Mouse (Mus musculus) midbrain, embryonic 14.5 days (tissue): ENCODE data around the gene Umad1. TPM values are rescaled to one million over a fixed set of nuclear protein-coding genes. Genes with fewer than 3 reads are reported as not detected.

Experiments used
- ATAC-seq: fragments of 200-750 bp; cut with Nextera tagmentation; 2 replicates; pipeline ENCODE4 v1.8.0; 2017; ENCODE audit warnings: moderate number of reproducible peaks, moderate library complexity; ENCODE audit not compliant: low FRiP score, low TSS enrichment
- DNase-seq: peaks from one replicate; pipeline ENCODE4 v3.0.0-alpha.2; 2015
- H3K27ac ChIP-seq: fragments of 300-500 bp; sonication (generic); replicated peaks from 2 replicates; pipeline ENCODE4 v1.5.1; 2014; ENCODE audit warnings: mild to moderate bottlenecking, low read depth, low read length, moderate library complexity
- H3K27me3 ChIP-seq: fragments of 300-500 bp; sonication (generic); 2 replicates; pipeline ENCODE4 v1.6.1; 2014; ENCODE audit warnings: low read length, control low read depth, mixed read lengths; ENCODE audit not compliant: control insufficient read depth, insufficient read depth
- H3K36me3 ChIP-seq: fragments of 300-500 bp; sonication (generic); 2 replicates; pipeline ENCODE4 v1.6.1; 2014; ENCODE audit warnings: low read length, control low read depth; ENCODE audit not compliant: control insufficient read depth, insufficient read depth
- H3K4me1 ChIP-seq: fragments of 300-500 bp; sonication (generic); 2 replicates; pipeline ENCODE4 v1.6.1; 2014; ENCODE audit warnings: mild to moderate bottlenecking, antibody characterized with exemption, low read length, control low read depth; ENCODE audit not compliant: control insufficient read depth, insufficient read depth
- H3K4me2 ChIP-seq: fragments of 300-500 bp; sonication (generic); 2 replicates; pipeline ENCODE4 v1.6.1; 2014; ENCODE audit warnings: mild to moderate bottlenecking, low read length, moderate library complexity
- H3K4me3 ChIP-seq: fragments of 300-500 bp; sonication (generic); replicated peaks from 2 replicates; pipeline ENCODE4 v1.5.1; 2014; ENCODE audit warnings: low read depth, low read length
- H3K9ac ChIP-seq: fragments of 300-500 bp; sonication (generic); replicated peaks from 2 replicates; pipeline ENCODE4 v1.6.1; 2014; ENCODE audit warnings: mild to moderate bottlenecking, low read length, moderate library complexity
- H3K9me3 ChIP-seq: fragments of 300-500 bp; sonication (generic); 2 replicates; pipeline ENCODE4 v1.6.1; 2016; ENCODE audit warnings: low read length, control low read depth, mixed read lengths; ENCODE audit not compliant: control insufficient read depth
- WGBS: fragments of 180-500 bp; shearing (Covaris S2); extraction: QIAGEN DNeasy Blood & Tissue Kit; methylation state at CpG from one replicate; pipeline ENCODE4 v1.1.7; 2014; 5-methylcytosine and 5-hydroxymethylcytosine counted together
- polyA plus RNA-seq: library from polyadenylated mRNA; unstranded; fragments of >200 nt; fragmentation: Nextera tagmentation; extraction: Ambion mirVana; gene quantifications from 2 replicates; pipeline ENCODE4 v1.2.1, GENCODE M21; 2014

Gene Umad1
- polyA plus RNA-seq, 1 experiment from 2014 or later: 57.2 TPM

DNA sequence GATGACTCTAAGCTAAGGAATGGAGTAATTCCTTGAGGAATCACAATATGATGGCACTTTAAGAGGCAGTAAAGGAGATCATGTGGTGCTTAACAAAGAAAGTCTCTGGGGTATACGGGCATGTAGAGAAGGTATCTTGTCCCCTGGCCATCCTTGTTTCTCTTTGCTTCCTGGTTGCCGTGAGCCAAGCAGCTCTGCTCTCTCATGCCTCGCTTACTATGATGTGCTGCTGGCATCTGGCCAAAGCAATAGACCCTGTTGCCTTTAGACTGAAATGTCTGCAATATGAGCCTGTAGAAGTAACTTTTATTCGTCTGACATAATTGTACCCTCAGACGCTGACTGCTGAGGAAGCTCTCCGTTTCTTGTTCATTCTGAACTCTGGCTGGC is 238.8 kb downstream of the Umad1 start:
- Histone ChIP-seq H3K9me3 (no peaks in the 10 kb centered on the region), H3K4me1 (no peaks in the 10 kb centered on the region), H3K27me3 (no peaks in the 10 kb centered on the region), H3K36me3 (no peaks in the 10 kb centered on the region), H3K27ac (no peak overlapping the region), H3K9ac (no peak overlapping the region), H3K4me2 (no peak overlapping the region), H3K4me3 (no peak overlapping the region)
- DNase-seq: no peak
- 76% methylated on average over 6 of the region's 6 CpGs for WGBS
- no peak for ATAC-seq

DNA sequence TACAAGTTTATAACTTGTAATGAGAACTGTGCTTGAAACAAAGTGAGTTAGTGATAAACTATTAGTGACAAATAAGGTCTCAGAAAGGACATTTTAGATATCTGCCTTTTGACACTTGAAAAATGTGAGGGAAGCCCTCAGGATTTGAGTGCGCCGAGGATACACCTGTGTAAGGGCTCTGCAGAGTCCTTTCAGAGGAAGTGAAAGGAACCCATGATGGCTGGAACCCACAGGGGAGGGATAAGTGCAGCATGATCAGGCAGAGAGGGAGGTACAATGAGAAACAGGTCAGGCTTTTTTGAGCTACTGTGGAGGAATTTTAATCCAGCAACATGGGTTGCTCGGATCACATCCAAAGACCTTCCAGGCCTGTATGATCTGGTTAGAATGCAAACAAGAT is 239.9 kb downstream of the Umad1 start:
- no peaks in the 10 kb centered on the region for H3K4me1 ChIP-seq
- 82% methylated on average over 3 of the region's 3 CpGs for WGBS
- H3K4me2 ChIP-seq: no peak overlapping the region
- no peaks in the 10 kb centered on the region for H3K27me3 ChIP-seq
- no peak overlapping the region for H3K9ac ChIP-seq
- no peak for DNase-seq
- H3K27ac ChIP-seq: no peak overlapping the region
- H3K4me3 ChIP-seq: no peak overlapping the region
- no peaks in the 10 kb centered on the region for H3K36me3 ChIP-seq
- H3K9me3 ChIP-seq: no peaks in the 10 kb centered on the region
- ATAC-seq: no peak

DNA sequence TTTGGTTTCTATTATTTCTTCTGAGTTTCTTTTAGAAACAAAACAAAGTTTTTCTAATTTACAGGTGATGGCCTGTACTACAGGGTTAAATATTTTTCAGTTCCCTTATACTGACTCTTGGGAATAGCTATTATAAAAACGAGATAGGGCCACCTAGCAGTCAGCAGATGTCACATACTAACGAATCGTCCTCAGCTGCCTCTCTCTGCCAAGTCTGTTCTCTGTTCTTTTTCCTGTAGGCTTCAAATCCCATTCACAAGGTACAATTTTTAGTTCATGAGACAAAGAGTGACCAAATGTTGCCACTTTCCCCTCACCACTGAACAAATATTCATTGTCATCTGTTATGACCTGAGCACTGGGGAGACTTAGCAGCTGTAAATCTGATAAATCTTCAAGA is 244.9 kb downstream of the Umad1 start:
- no peaks in the 10 kb centered on the region for H3K27me3 ChIP-seq
- DNase-seq: no peak
- no peak overlapping the region for H3K4me2 ChIP-seq
- H3K9ac ChIP-seq: no peak overlapping the region
- H3K36me3 ChIP-seq: no peaks in the 10 kb centered on the region
- H3K9me3 ChIP-seq: no peaks in the 10 kb centered on the region
- H3K4me1 ChIP-seq: 0 out of 2 replicates have a peak, but pooled peaks cover 3% of the 10 kb centered on the region
- no peak overlapping the region for H3K27ac ChIP-seq
- no peak for ATAC-seq
- 29% methylated on average over 3 of the region's 3 CpGs for WGBS
- no peak overlapping the region for H3K4me3 ChIP-seq

DNA sequence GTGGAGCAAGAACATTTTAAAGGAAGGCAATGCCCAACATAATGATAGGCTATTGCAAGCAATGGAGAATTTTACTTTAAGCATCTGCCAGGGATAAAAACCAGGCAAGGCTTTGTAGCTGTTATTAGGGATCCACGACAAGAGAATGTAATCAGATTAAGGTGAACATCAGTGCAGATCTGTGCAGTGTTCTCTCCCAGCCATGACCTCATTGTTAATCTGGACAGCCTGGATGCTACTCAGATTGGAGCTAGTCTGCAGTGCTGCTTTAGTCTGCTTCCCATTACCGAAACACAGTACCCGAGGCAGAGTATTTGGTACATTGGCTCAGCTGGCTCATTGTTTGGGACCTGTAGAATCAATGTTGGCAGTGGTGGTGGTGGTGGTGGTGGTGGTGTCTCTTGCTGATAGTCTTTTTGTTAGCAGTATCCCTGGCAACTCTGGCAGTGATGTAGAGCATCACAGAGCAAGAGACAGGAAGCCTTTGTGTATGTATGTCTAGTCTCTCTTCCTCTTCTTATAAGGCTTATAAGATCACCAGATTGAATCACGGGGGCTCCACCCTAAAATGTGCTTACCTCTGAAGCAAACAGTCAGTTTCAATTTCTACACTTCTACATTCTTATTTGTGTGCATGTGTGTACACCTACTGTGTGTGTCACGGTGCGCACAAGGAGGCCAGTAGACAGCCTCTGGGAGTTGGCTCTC is 245.6 kb downstream of the Umad1 start:
- no peak overlapping the region for H3K4me3 ChIP-seq
- H3K4me2 ChIP-seq: no peak overlapping the region
- DNase-seq (no peak), ATAC-seq (no peak)
- no peak overlapping the region for H3K27ac ChIP-seq
- 0 out of 2 replicates have a peak, but pooled peaks cover 3% of the 10 kb centered on the region for H3K4me1 ChIP-seq
- H3K27me3 ChIP-seq: no peaks in the 10 kb centered on the region
- H3K9ac ChIP-seq: no peak overlapping the region
- 79% methylated on average over 6 of the region's 6 CpGs for WGBS
- no peaks in the 10 kb centered on the region for H3K9me3 ChIP-seq
- H3K36me3 ChIP-seq: no peaks in the 10 kb centered on the region

DNA sequence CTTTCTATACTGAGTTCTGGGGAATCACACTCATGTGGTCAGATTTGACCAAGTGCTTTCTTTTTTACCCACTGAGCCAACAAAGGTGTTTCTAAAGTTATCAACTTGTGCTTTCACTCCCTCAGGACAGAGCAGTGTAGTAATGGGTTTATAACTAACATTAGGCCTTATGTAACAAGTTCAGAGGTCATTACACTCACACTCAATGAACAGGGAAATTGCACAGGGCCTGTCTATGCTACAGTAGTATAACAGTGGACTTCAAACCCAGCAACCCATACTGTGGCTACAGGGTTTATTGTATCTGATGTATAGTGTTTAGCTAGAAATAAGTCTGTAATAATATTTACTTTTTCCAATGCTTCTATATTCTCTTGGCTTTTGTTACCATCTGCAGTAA is 247.5 kb downstream of the Umad1 start:
- no peaks in the 10 kb centered on the region for H3K9me3 ChIP-seq
- H3K4me1 ChIP-seq: 0 out of 2 replicates have a peak, but pooled peaks cover 5% of the 10 kb centered on the region
- no peaks in the 10 kb centered on the region for H3K36me3 ChIP-seq
- ATAC-seq (no peak), DNase-seq (no peak)
- no peak overlapping the region for H3K4me3 ChIP-seq
- no peak overlapping the region for H3K4me2 ChIP-seq
- H3K27me3 ChIP-seq: no peaks in the 10 kb centered on the region
- no peak overlapping the region for H3K27ac ChIP-seq
- no peak overlapping the region for H3K9ac ChIP-seq

Other genes starting within 250 kb of the Umad1 start
- gene Col28a1, start 66.7 kb upstream of the Umad1 start, polyA plus RNA-seq: 0.39 and 0.49 TPM in 2 replicates
- 24.6 and 32.0 TPM in 2 replicates for gene Mios, start 50.1 kb upstream of the Umad1 start, polyA plus RNA-seq
- gene Rpa3, start 115 bp upstream of the Umad1 start, polyA plus RNA-seq: 63.4 and 65.6 TPM in 2 replicates
- gene Gm45062, start 162 bp downstream of the Umad1 start, polyA plus RNA-seq: 5.5 and 15.4 TPM in 2 replicates